Mouse (Mus musculus) kidney, embryonic 15.5 days (tissue): ENCODE results near the gene Nup35. TPM values are rescaled to one million over a fixed set of nuclear protein-coding genes. Genes with fewer than 3 reads are reported as not detected.
A peak's percentile ranks its signal among the peaks of the same experiment; 100 is the strongest.

Experiments used
- ATAC-seq: fragments of 200-750 bp; cut with Nextera tagmentation; replicated peaks from 2 replicates; pipeline ENCODE4 v1.8.0; 2017; ENCODE audit warnings: moderate TSS enrichment; ENCODE audit not compliant: low FRiP score
- H3K27ac ChIP-seq: fragments of 300-500 bp; sonication (generic); 2 replicates; pipeline ENCODE4 v1.5.1; 2015; ENCODE audit warnings: mild to moderate bottlenecking, inconsistent platforms
- H3K27me3 ChIP-seq: fragments of 300-500 bp; sonication (generic); 2 replicates; pipeline ENCODE4 v1.6.1; 2015; ENCODE audit warnings: inconsistent platforms
- H3K36me3 ChIP-seq: fragments of 300-500 bp; sonication (generic); 2 replicates; pipeline ENCODE4 v1.6.1; 2015; ENCODE audit warnings: inconsistent platforms
- H3K4me1 ChIP-seq: fragments of 300-500 bp; sonication (generic); 2 replicates; pipeline ENCODE4 v1.6.1; 2015; ENCODE audit warnings: inconsistent platforms
- H3K4me2 ChIP-seq: fragments of 300-500 bp; sonication (generic); 2 replicates; pipeline ENCODE4 v1.6.1; 2015; ENCODE audit warnings: moderate library complexity, mild to moderate bottlenecking, inconsistent platforms
- H3K4me3 ChIP-seq: fragments of 300-500 bp; sonication (generic); replicated peaks from 2 replicates; pipeline ENCODE4 v1.5.1; 2015; ENCODE audit warnings: mild to moderate bottlenecking, inconsistent platforms
- H3K9ac ChIP-seq: fragments of 300-500 bp; sonication (generic); 2 replicates; pipeline ENCODE4 v1.6.1; 2015; ENCODE audit warnings: mild to moderate bottlenecking, inconsistent platforms
- H3K9me3 ChIP-seq: fragments of 300-500 bp; sonication (generic); replicated peaks from 2 replicates; pipeline ENCODE4 v1.6.1; 2016; ENCODE audit warnings: inconsistent platforms
- WGBS: fragments of 180-500 bp; shearing (Covaris S2); methylation state at CpG from one replicate; pipeline ENCODE4 v1.1.7; 2015; ENCODE audit warnings: mixed read lengths; 5-methylcytosine and 5-hydroxymethylcytosine counted together
- polyA plus RNA-seq: library from polyadenylated mRNA; unstranded; fragments of >200 nt; fragmentation: Nextera tagmentation; extraction: Ambion mirVana; gene quantifications from 2 replicates; pipeline ENCODE4 v1.2.1, GENCODE M21; 2015

Nup35 gene
- polyA plus RNA-seq, result 50.6 and 52.1 TPM in 2 replicates

DNA sequence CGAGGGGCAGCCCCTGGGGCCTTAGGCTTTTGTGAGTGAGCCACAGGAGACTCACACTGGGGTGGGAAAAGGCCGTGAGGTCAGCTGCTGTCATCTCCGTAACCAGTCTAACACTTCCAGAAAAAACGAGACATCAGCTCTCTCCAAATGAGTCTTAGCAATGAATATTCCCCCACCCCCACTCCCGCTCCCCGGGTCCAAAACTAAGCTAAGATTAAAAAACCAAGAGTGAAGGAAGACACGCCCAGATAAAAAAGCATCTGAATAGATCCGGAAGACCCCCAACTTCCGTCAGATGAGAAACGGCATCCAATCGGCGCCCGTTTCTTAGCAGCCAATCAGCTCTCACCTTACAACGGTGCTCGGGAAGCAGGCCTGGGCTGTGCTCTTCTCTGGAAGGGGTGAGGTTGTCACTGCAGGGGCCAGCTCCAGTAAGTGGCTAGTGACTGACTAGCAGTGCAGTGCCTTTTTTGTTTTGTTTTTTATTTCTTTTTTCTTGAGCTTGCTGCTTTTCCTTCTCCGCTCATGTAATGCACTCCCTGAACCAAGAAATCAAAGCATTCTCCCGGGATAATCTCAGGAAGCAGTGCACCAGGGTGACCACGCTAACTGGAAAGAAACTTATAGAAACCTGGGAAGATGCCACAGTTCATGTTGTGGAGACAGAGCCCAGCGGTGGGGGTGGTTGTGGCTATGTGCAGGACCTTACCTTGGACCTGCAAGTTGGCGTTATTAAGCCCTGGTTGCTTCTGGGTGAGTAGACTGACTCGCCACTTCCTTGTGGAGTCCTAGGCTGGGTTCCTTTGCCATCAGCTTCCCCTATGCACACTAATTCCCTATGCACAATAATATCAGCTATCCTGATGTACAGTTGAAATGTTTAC lies at the start of gene Nup35, which contains the start of gene Dusp19:
Gene Nup35 (plus strand): TSS at position 383 of the 884 bp plus-strand sequence.
Gene Dusp19 (plus strand): TSS at position 192 of the 884 bp plus-strand sequence.
- Histone ChIP-seq H3K9me3 (no peaks in the 10 kb centered on the region), H3K9ac (peak within 1 kb of the TSS; percentile 71), H3K27me3 (no peaks in the 10 kb centered on the region), H3K27ac (peak within 1 kb of the TSS; percentile 72), H3K4me1 (peaks cover 5% of the 10 kb centered on the region), H3K4me2 (peak within 1 kb of the TSS; percentile 72), H3K4me3 (peak within 1 kb of the TSS; percentile 67), H3K36me3 (peaks cover 7% of the 10 kb centered on the region; the same call in 1 of the 2 replicates)
- peak; percentile 100 for ATAC-seq
- WGBS, result 2% methylated on average over 21 of the region's 21 CpGs

DNA sequence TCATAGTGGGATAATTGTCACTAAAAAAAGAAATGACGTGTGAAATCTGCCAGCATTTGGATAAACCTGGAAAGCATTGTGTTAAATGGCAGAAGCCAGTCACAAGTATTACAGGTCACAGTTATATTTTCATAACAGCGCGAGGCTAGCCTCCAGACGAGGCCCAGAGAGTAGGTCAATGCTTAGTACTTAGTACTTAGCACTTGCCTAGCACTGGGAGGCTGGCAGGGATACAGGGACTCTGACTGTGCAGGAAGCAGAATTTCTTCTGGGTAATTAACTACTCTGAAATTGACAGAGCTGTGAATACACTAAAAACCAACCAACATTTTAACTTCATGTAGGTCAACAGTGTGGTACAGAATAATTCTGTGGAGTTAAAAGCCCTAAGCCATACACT lies 49.6 kb upstream of the Nup35 start:
- ATAC-seq, result no peak
- Histone ChIP-seq H3K27me3 (no peaks in the 10 kb centered on the region), H3K36me3 (no peaks in the 10 kb centered on the region), H3K4me2 (no peak overlapping the region), H3K4me3 (no peak overlapping the region), H3K4me1 (peaks cover 3% of the 10 kb centered on the region; the same call in 1 of the 2 replicates), H3K9ac (no peak overlapping the region), H3K27ac (no peak overlapping the region), H3K9me3 (no peaks in the 10 kb centered on the region)
- 91% methylated on average over 4 of the region's 4 CpGs for WGBS

DNA sequence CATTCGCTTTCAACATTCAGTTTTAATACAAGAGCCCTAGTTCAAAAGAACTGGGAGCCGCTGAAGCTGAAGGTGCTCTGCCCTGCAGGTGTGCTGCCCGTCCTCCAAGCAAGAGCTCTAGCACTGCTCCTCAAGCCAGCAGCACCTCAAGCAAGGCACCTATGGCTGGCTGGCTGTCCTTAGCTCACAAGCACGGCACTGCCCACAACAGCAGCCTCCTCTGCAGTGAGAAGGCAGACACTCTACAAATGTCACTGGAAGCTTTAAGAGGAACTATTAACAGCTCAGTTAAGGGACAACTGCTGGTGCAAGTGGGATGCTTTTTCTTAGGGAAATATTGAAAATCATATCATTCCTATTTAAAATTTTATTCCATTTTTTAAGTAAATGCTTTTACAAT lies 46.4 kb upstream of the Nup35 start:
- no peak overlapping the region for H3K4me2 ChIP-seq
- H3K4me1 ChIP-seq, result peaks cover 3% of the 10 kb centered on the region; the same call in 1 of the 2 replicates
- no peak overlapping the region for H3K27ac ChIP-seq
- H3K9me3 ChIP-seq, result no peaks in the 10 kb centered on the region
- H3K4me3 ChIP-seq, result no peak overlapping the region
- 72% methylated on average over 4 of the region's 4 CpGs for WGBS
- no peaks in the 10 kb centered on the region for H3K36me3 ChIP-seq
- no peaks in the 10 kb centered on the region for H3K27me3 ChIP-seq
- ATAC-seq, result no peak
- no peak overlapping the region for H3K9ac ChIP-seq

DNA sequence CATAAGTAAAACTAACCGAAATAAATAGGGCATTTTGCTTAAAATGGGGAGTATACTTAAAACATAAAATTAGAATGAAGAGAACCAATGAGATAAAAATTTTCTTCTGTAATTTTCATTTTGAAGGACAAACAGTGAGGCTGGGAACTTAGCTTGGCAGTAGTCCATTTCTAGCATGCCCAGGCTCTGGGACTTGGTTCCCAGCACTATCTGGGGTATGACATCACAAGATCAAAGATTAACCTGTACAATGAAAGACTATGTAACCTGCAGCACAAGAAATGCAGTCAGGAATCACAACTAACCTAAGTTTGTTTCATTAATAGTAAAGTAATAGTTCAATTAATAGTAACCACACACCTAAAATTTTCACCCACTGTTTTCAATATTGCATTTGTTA lies 39.8 kb upstream of the Nup35 start:
- peaks cover 20% of the 10 kb centered on the region for H3K4me1 ChIP-seq
- no peaks in the 10 kb centered on the region for H3K9me3 ChIP-seq
- H3K27ac ChIP-seq, result no peak overlapping the region
- 91% methylated on average over 1 of the region's 1 CpGs for WGBS
- no peak overlapping the region for H3K4me3 ChIP-seq
- no peak overlapping the region for H3K9ac ChIP-seq
- no peaks in the 10 kb centered on the region for H3K36me3 ChIP-seq
- no peak overlapping the region for H3K4me2 ChIP-seq
- ATAC-seq, result no peak
- H3K27me3 ChIP-seq, result no peaks in the 10 kb centered on the region

DNA sequence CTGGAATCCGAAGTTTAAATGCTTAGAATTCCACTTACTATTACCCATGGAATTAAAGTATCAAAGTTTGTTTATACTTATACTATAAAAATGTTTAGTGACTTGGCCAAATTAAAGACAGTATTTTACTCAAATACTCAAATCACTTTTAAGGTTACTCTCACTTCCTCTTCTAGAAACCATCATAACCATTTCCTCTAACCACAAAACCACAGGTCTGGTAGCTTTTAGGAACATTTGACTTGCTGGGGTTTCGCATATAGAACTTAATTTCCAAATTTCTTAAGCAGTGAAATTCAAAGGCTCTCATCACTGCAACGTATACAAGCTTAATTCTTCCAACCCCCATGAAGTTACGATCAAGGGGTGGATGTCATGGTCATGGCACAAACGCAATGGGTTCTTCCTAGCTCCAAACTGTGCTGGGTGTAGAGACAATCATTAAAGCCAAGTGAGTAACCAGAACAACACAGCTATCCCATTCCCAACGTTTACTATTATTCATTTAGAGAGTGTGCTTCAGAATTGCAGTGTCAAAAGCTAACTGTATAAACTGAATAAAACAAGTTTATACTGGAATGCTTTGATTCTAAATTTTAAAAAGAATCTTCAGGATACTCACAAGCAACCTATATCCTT lies 37.7 kb upstream of the Nup35 start:
- Histone ChIP-seq H3K4me1 (peaks cover 20% of the 10 kb centered on the region), H3K36me3 (no peaks in the 10 kb centered on the region), H3K4me3 (peak overlapping the region; percentile 96), H3K9ac (no peak overlapping the region), H3K9me3 (no peaks in the 10 kb centered on the region), H3K4me2 (peak overlapping the region; percentile 68), H3K27ac (0 out of 2 replicates have a peak overlapping the region, but pooled peaks have one; percentile 37), H3K27me3 (no peaks in the 10 kb centered on the region)
- 28% methylated on average over 6 of the region's 6 CpGs for WGBS
- no peak for ATAC-seq

DNA sequence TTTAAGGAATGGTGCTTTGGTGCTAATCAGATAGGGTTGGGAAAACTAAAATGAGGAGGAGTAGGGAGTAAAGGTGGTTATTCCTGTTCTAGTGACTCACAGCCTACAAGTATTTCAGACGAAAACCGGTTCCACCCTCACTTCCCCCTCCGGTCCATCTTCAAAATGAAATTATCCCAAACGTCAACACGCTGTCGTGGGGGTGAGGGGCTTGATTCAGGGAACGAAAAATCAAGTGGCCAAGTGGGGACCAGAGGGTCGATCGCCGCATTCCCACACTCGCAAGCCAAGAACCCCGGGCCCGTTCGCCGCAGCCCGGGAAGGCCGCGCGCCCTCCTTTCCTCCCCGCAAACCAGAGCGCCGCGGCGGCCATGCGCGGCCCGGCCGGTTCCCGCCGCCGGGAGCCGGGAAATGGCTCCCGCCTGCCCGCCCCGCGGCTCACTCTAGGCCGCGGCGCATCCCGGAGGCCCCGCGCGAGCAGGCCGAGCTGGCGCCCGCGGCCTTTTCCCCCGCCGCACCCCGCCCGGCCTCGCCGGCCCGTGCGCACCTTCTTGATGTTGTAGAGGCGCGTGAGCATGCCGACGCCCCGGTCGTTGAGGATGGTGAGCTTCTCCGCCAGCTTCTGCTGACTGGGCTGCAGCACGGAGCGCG lies 36.6 kb upstream of the Nup35 start:
- peak; percentile 75 for ATAC-seq
- H3K4me1 ChIP-seq, result peaks cover 20% of the 10 kb centered on the region
- peak overlapping the region; percentile 96 for H3K4me3 ChIP-seq
- H3K36me3 ChIP-seq, result no peaks in the 10 kb centered on the region
- H3K4me2 ChIP-seq, result peak overlapping the region; percentile 68
- no peaks in the 10 kb centered on the region for H3K9me3 ChIP-seq
- H3K27ac ChIP-seq, result peak overlapping the region; percentile 98
- peak overlapping the region; percentile 97 for H3K9ac ChIP-seq
- WGBS, result under 1% methylated on average over 56 of the region's 65 CpGs
- no peaks in the 10 kb centered on the region for H3K27me3 ChIP-seq

DNA sequence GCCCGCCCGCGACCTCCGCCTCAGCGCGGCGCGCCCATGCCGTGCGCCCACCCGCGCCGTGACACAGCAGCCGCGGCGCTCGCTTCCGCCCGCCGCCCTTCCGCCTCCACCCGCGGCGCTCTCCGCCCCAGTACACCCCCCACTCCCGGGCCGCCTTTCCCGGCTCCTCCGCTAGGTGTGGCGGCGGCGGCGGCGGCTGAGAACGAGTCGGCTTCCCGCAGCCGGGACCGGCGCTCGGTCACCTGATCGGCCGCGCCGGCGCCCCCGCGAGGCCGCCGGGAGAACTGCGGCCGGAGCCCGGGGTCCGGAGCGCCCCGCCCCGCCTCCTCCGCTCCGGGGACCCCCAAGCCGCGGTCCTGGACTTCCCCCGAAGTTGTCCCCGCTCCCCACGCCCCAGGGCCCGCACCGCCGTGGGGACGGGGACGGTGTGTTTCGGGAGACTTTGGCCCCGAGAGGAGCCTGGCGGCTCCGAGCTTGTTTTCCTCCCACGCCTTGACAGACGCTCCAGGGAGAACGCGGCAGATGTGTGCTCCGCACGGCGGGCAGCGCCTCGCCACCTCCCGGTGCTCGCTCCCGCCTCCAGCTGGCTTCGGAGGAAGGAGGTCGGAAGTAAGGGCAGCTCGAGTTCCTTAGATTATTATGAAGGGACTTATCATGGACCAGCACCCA lies 35.9 kb upstream of the Nup35 start, which contains the start of gene Nckap1:
Gene Nckap1 (minus strand): TSS at position 338 of the 669 bp plus-strand sequence.
- H3K4me1 ChIP-seq, result peaks cover 20% of the 10 kb centered on the region
- peak; percentile 96 for ATAC-seq
- no peaks in the 10 kb centered on the region for H3K36me3 ChIP-seq
- H3K27me3 ChIP-seq, result no peaks in the 10 kb centered on the region
- peak within 1 kb of the TSS; percentile 96 for H3K4me3 ChIP-seq
- H3K9ac ChIP-seq, result peak within 1 kb of the TSS; percentile 97
- H3K27ac ChIP-seq, result peak within 1 kb of the TSS; percentile 98
- 1% methylated on average over 69 of the region's 88 CpGs for WGBS
- H3K9me3 ChIP-seq, result no peaks in the 10 kb centered on the region
- peak within 1 kb of the TSS; percentile 68 for H3K4me2 ChIP-seq

DNA sequence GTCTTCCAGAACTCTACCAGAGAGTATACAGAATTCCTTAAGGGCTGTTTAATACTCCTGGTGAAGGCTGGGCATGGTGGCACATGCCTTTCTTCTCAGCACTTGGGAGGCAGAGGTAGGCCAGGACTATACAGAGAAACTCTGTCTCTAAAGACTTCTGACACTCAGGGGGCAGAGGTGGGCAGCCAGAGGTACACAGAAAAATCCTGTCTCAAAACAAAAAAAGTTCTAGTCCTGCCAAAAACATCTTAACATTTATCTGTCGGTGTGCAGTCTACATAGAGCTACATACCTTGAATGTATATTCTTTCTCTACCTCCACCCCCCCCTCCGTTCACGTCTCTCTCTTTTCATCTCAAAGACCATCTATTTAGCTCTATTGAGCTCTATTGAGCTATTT lies 34.7 kb upstream of the Nup35 start:
- no peak overlapping the region for H3K4me3 ChIP-seq
- no peaks in the 10 kb centered on the region for H3K36me3 ChIP-seq
- no peaks in the 10 kb centered on the region for H3K27me3 ChIP-seq
- H3K9me3 ChIP-seq, result no peaks in the 10 kb centered on the region
- 94% methylated on average over 3 of the region's 3 CpGs for WGBS
- no peak overlapping the region for H3K9ac ChIP-seq
- no peak for ATAC-seq
- H3K4me2 ChIP-seq, result no peak overlapping the region
- H3K27ac ChIP-seq, result no peak overlapping the region
- H3K4me1 ChIP-seq, result peaks cover 18% of the 10 kb centered on the region

DNA sequence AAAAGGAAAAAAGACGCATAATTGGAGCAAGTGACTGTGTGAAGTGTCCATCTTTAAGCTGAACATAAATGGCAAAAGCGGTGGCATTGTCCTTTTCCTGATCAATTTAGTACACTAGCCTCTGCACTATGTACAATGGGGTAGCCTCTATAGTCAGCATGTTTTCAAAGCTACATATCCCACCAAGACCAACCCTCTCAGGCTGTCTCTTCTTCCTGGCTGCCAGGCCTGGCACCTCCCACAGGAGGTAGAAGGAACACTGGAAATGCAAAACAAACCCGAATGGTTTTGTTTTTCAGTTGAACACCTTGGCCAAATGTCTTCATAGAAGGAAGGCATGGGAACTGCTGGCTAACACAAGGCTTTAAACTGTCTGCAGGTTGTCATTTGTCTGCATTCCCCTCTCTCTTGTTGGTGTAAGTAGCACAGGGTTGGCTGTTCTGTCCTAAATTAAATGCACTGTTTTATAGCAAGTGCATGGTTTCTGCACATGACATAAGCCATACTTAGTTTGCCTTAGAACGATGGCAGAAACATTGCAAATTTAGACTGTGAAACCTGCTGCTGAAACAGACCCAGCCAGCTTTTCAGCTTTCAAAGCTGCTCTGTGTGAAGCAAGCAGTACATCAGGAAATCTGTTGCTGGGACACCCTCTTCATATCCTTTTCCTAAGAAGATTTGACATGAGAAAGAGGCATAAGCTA lies 22.7 kb upstream of the Nup35 start:
- no peak for ATAC-seq
- Histone ChIP-seq H3K9ac (no peak overlapping the region), H3K4me3 (no peak overlapping the region), H3K36me3 (no peaks in the 10 kb centered on the region), H3K27me3 (no peaks in the 10 kb centered on the region), H3K4me2 (no peak overlapping the region), H3K9me3 (no peaks in the 10 kb centered on the region), H3K4me1 (no peaks in the 10 kb centered on the region), H3K27ac (no peak overlapping the region)
- WGBS, result 76% methylated on average over 4 of the region's 4 CpGs

DNA sequence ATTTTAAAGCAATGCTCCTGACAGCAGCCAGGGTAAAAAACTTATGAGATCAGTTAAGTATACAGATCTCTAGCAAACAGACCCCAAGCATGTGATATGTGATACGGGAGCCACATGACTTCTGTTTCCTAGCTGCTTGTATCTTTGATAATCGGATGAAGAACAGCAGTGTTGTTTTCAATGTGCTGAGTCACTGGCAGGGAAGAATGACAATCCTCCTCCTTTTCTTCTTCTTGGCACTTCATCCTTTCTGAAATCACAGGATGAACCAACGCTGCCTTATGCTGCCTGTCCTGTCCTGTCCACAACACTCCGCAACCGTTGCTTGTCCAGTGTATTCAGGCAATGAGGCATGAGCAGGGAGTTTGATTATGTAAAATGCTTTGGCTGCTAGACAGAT lies 20.1 kb upstream of the Nup35 start:
- no peaks in the 10 kb centered on the region for H3K4me1 ChIP-seq

DNA sequence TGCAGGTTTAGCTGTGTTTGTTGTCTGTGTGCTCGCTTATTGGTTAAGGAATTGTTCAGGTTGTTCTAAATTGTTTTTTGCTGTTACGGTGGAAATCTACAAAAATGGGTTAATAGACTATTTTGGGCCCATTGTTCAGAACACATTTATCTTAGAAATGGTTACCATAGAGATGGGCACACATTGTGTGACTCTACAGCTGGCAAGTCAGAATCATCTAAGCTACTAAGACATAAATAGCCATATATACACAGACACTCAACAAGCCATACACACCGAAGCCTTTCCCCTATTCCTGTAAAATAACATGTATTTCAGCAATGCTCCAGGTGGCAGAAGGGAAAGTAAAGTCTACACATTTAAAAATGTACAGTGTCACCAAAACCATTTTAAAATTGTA lies 17.2 kb upstream of the Nup35 start:
- H3K9me3 ChIP-seq, result no peaks in the 10 kb centered on the region
- H3K9ac ChIP-seq, result no peak overlapping the region
- ATAC-seq, result no peak
- no peak overlapping the region for H3K27ac ChIP-seq
- 92% methylated on average over 3 of the region's 3 CpGs for WGBS
- H3K27me3 ChIP-seq, result no peaks in the 10 kb centered on the region
- H3K4me2 ChIP-seq, result no peak overlapping the region
- no peaks in the 10 kb centered on the region for H3K36me3 ChIP-seq
- H3K4me1 ChIP-seq, result no peaks in the 10 kb centered on the region
- H3K4me3 ChIP-seq, result no peak overlapping the region

More for the DNA sequence above, 20.1 kb upstream of the Nup35 start:
- no peak overlapping the region for H3K9ac ChIP-seq
- no peaks in the 10 kb centered on the region for H3K27me3 ChIP-seq
- no peaks in the 10 kb centered on the region for H3K36me3 ChIP-seq
- no peak for ATAC-seq
- H3K4me3 ChIP-seq, result no peak overlapping the region
- H3K9me3 ChIP-seq, result no peaks in the 10 kb centered on the region
- WGBS, result 74% methylated on average over 5 of the region's 5 CpGs
- no peak overlapping the region for H3K4me2 ChIP-seq
- no peak overlapping the region for H3K27ac ChIP-seq
